Comparison of ENCODE assay signal across 10 mouse cellular contexts in genomic region chr13:89668069-89668468, GRCm38 (mm10).
A peak's percentile ranks its signal among the peaks of the same experiment; 100 is the strongest.
DNase-seq lines count a peak whose midpoint lies in the region; ATAC-seq and TF ChIP-seq lines count a peak whose summit lies in the region.
"Had no signal": no experiment of that assay in that cellular context is flagged by ENCODE, and none has a peak within 500 bp of the region (broad histone marks: within the 10 kb centered on the region; RNA-seq: fewer than 3 reads in every experiment).

No protein-coding gene starts in this region.

- H3K9ac ChIP-seq in intestine, embryonic 14.5 days (ENCODE audit: low read length), result no peak overlapping the region
- H3K9ac ChIP-seq in intestine, embryonic 15.5 days, result no peak overlapping the region
- no peak overlapping the region for H3K9ac ChIP-seq in hindbrain, embryonic 12.5 days
- no peak overlapping the region for H3K9ac ChIP-seq in liver, embryonic 14.5 days (replicated peaks)
- H3K9ac ChIP-seq: embryonic facial prominence, embryonic 15.5 days; liver, embryonic 15.5 days had no signal

- 68% methylated on average over 1 of the region's 1 CpGs for WGBS in intestine, embryonic 14.5 days
- 67% methylated on average over 1 of the region's 1 CpGs for WGBS in intestine, embryonic 15.5 days
- WGBS in hindbrain, embryonic 12.5 days, result 85% methylated on average over 1 of the region's 1 CpGs
- 52% methylated on average over 1 of the region's 1 CpGs for WGBS in liver, embryonic 14.5 days (ENCODE audit: insufficient replicate concordance)

- peak; percentile 53 for DNase-seq in intestine, embryonic 14.5 days (ENCODE audit: low spot score)
- DNase-seq in CD4-positive, CD25-positive, alpha-beta regulatory T cell, adult 2 months (ENCODE audit: low read depth, low spot score), result peak; percentile 60
- peak; percentile 31 for DNase-seq in R1 (ENCODE audit: low read depth, low spot score)
- no peak for DNase-seq in liver, embryonic 14.5 days (ENCODE audit: low read depth in 3 of 3, low spot score in 3 of 3)
- peak; percentile 10 for DNase-seq in right cerebral cortex, postnatal 4 days
- DNase-seq in thymus, adult 18-20 months, result no peak

- no peak for TF ChIP-seq EP300 in liver, embryonic 14.5 days (IDR thresholded peaks at IDR 0.05; ENCODE audit: low read depth)

- H3K27me3 ChIP-seq in intestine, embryonic 14.5 days (replicated peaks; ENCODE audit: control insufficient read depth, insufficient read depth, low read length), result no peaks in the 10 kb centered on the region
- H3K27me3 ChIP-seq in intestine, embryonic 15.5 days (replicated peaks), result no peaks in the 10 kb centered on the region
- H3K27me3 ChIP-seq in hindbrain, embryonic 12.5 days, result no peaks in the 10 kb centered on the region
- no peaks in the 10 kb centered on the region for H3K27me3 ChIP-seq in liver, embryonic 14.5 days (ENCODE audit: control insufficient read depth, insufficient read depth, low read length)
- H3K27me3 ChIP-seq: embryonic facial prominence, embryonic 15.5 days; liver, embryonic 15.5 days had no signal

- no peaks in the 10 kb centered on the region for H3K9me3 ChIP-seq in intestine, embryonic 14.5 days (ENCODE audit: control insufficient read depth, low read length)
- H3K9me3 ChIP-seq in intestine, embryonic 15.5 days, result no peaks in the 10 kb centered on the region
- H3K9me3 ChIP-seq in hindbrain, embryonic 12.5 days (replicated peaks), result no peaks in the 10 kb centered on the region
- H3K9me3 ChIP-seq in liver, embryonic 14.5 days (ENCODE audit: control insufficient read depth, low read length), result no peaks in the 10 kb centered on the region
- H3K9me3 ChIP-seq: embryonic facial prominence, embryonic 15.5 days; liver, embryonic 15.5 days had no signal

- H3K27ac ChIP-seq in intestine, embryonic 14.5 days (ENCODE audit: low read depth), result no peak overlapping the region
- no peak overlapping the region for H3K27ac ChIP-seq in intestine, embryonic 15.5 days
- H3K27ac ChIP-seq in hindbrain, embryonic 12.5 days, result no peak overlapping the region
- no peak overlapping the region for H3K27ac ChIP-seq in liver, embryonic 14.5 days
- H3K27ac ChIP-seq: liver, embryonic 15.5 days had no signal

- H3K4me2 ChIP-seq in intestine, embryonic 14.5 days (ENCODE audit: low read length), result no peak overlapping the region
- H3K4me2 ChIP-seq in intestine, embryonic 15.5 days (replicated peaks), result no peak overlapping the region
- no peak overlapping the region for H3K4me2 ChIP-seq in hindbrain, embryonic 12.5 days (replicated peaks)
- H3K4me2 ChIP-seq in liver, embryonic 14.5 days (ENCODE audit: low read depth), result no peak overlapping the region
- H3K4me2 ChIP-seq: embryonic facial prominence, embryonic 15.5 days; liver, embryonic 15.5 days had no signal

- no peak overlapping the region for H3K4me3 ChIP-seq in intestine, embryonic 14.5 days (ENCODE audit: low read depth, low read length)
- H3K4me3 ChIP-seq in intestine, embryonic 15.5 days (replicated peaks), result no peak overlapping the region
- no peak overlapping the region for H3K4me3 ChIP-seq in hindbrain, embryonic 12.5 days
- no peak overlapping the region for H3K4me3 ChIP-seq in liver, embryonic 14.5 days (ENCODE audit: insufficient read depth in 1 of 2, low read depth in 2 of 2, low read length in 2 of 2)
- H3K4me3 ChIP-seq: embryonic facial prominence, embryonic 15.5 days; liver, embryonic 15.5 days had no signal

- H3K4me1 ChIP-seq in intestine, embryonic 14.5 days (replicated peaks; ENCODE audit: control insufficient read depth, insufficient read depth, low read length), result no peaks in the 10 kb centered on the region
- no peaks in the 10 kb centered on the region for H3K4me1 ChIP-seq in intestine, embryonic 15.5 days (replicated peaks)
- no peaks in the 10 kb centered on the region for H3K4me1 ChIP-seq in hindbrain, embryonic 12.5 days
- H3K4me1 ChIP-seq in liver, embryonic 14.5 days (replicated peaks; ENCODE audit: control insufficient read depth in 2 of 2, insufficient read depth in 2 of 2, low read length in 1 of 2), result no peaks in the 10 kb centered on the region
- H3K4me1 ChIP-seq: liver, embryonic 15.5 days had no signal

- peaks cover 39% of the 10 kb centered on the region for H3K36me3 ChIP-seq in intestine, embryonic 14.5 days (ENCODE audit: control insufficient read depth, insufficient read depth, low read length)
- no peaks in the 10 kb centered on the region for H3K36me3 ChIP-seq in intestine, embryonic 15.5 days
- H3K36me3 ChIP-seq in hindbrain, embryonic 12.5 days, result peaks cover 6% of the 10 kb centered on the region; the same call in 1 of the 2 replicates
- H3K36me3 ChIP-seq in liver, embryonic 14.5 days (replicated peaks; ENCODE audit: control insufficient read depth, insufficient read depth, low read depth), result no peaks in the 10 kb centered on the region
- H3K36me3 ChIP-seq: liver, embryonic 15.5 days had no signal

- peak; percentile 24; the same call in 1 of the 2 replicates for TF ChIP-seq CTCF in liver, embryonic 14.5 days (IDR thresholded peaks at IDR 0.05; ENCODE audit: low read depth)

- ATAC-seq in intestine, embryonic 14.5 days (replicated peaks; ENCODE audit: low FRiP score, low TSS enrichment, low read depth), result no peak; the same call in 1 of the 2 replicates
- ATAC-seq in intestine, embryonic 15.5 days, result no peak
- peak; percentile 29; the same call in 1 of the 2 replicates for ATAC-seq in hindbrain, embryonic 12.5 days (ENCODE audit: low FRiP score)
- no peak for ATAC-seq in liver, embryonic 14.5 days (ENCODE audit: insufficient read depth)

Comparison
In these comparisons a context has a peak if more than half of its experiments do, and no peak if none do; other contexts are left out.
1. DNase-seq: peak in intestine, embryonic 14.5 days (single experiment), CD4-positive, CD25-positive, alpha-beta regulatory T cell, adult 2 months (single experiment), R1 (single experiment) and right cerebral cortex, postnatal 4 days (single experiment); none in liver, embryonic 14.5 days (0 of 3) and thymus, adult 18-20 months (0 of 2).